Mouse (Mus musculus): ENCODE results near the gene Ireb2.

GRCm38 (mm10) chr9:54950575-54951321, 87.2 kb downstream of the Ireb2 start, which contains the start of the genes Psma4 and AY074887:
- TF ChIP-seq GATA1 (IDR thresholded peaks at IDR 0.05; ENCODE audit: borderline replicate concordance, low read length): no peak
- no peak for TF ChIP-seq FLI1 (IDR thresholded peaks at IDR 0.05; ENCODE audit: low read length)
